16 mouse cellular contexts compared by ENCODE assay signal in the genomic region with DNA sequence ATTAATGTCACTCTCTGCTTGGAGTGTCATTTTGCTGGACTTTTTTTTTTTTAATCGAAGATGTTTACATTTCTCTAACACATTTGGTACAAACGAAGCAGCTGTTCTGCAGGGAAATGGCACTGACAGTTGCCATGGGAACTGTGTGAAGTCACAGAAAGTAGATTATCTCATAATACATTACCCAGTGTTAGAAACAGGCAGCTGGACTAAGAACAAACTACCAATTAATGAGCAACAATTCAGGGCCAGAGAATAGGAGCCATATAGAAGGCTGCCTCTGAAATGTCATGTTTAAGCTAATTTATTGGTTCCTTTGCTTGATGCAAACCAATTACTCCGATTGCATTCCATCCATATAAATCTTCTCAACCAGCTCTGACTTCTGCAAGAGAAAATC.
DNase-seq lines count a peak whose midpoint lies in the region; ATAC-seq lines count a peak whose summit lies in the region.
"Had no signal": no experiment of that assay in that cellular context is flagged by ENCODE, and none has a peak within 500 bp of the region (broad histone marks: within the 10 kb centered on the region; RNA-seq: fewer than 3 reads in every experiment).

No protein-coding gene starts in this region.

- H3K27ac ChIP-seq in midbrain, embryonic 11.5 days (ENCODE audit: low read depth, low read length), result no peak overlapping the region
- no peak overlapping the region for H3K27ac ChIP-seq in midbrain, embryonic 10.5 days (replicated peaks)
- H3K27ac ChIP-seq in forebrain, embryonic 16.5 days (ENCODE audit: low read length), result no peak overlapping the region
- H3K27ac ChIP-seq: left cerebral cortex, adult 2 months had no signal

- peak; percentile 58 for ATAC-seq in midbrain, embryonic 11.5 days (ENCODE audit: low FRiP score)
- ATAC-seq in forebrain, embryonic 16.5 days, result peak; percentile 94
- ATAC-seq: lung, postnatal 0 days had no signal

- H3K4me3 ChIP-seq in midbrain, embryonic 11.5 days (ENCODE audit: low read depth, low read length), result no peak overlapping the region
- H3K4me3 ChIP-seq in midbrain, embryonic 10.5 days, result no peak overlapping the region
- no peak overlapping the region for H3K4me3 ChIP-seq in forebrain, embryonic 16.5 days (replicated peaks; ENCODE audit: low read length)
- H3K4me3 ChIP-seq: left cerebral cortex, adult 2 months had no signal

- H3K9me3 ChIP-seq in midbrain, embryonic 11.5 days (ENCODE audit: control insufficient read depth, low read length), result no peaks in the 10 kb centered on the region
- H3K9me3 ChIP-seq in midbrain, embryonic 10.5 days (replicated peaks), result no peaks in the 10 kb centered on the region
- H3K9me3 ChIP-seq in forebrain, embryonic 16.5 days (ENCODE audit: control insufficient read depth, low read length), result no peaks in the 10 kb centered on the region

- no peaks in the 10 kb centered on the region for H3K27me3 ChIP-seq in midbrain, embryonic 11.5 days (ENCODE audit: control insufficient read depth, insufficient read depth, low read length)
- no peaks in the 10 kb centered on the region for H3K27me3 ChIP-seq in midbrain, embryonic 10.5 days (ENCODE audit: low read depth, poor library complexity, severe bottlenecking)
- H3K27me3 ChIP-seq in forebrain, embryonic 16.5 days (replicated peaks; ENCODE audit: control insufficient read depth, insufficient read depth, low read length), result no peaks in the 10 kb centered on the region
- H3K27me3 ChIP-seq: CH12.LX had no signal

- 65% methylated on average over 3 of the region's 3 CpGs for WGBS in midbrain, embryonic 11.5 days
- WGBS in midbrain, embryonic 10.5 days, result 87% methylated on average over 3 of the region's 3 CpGs
- WGBS in forebrain, embryonic 16.5 days, result 20% methylated on average over 3 of the region's 3 CpGs

- H3K4me1 ChIP-seq in midbrain, embryonic 11.5 days (ENCODE audit: control insufficient read depth, insufficient read depth, low read length), result no peaks in the 10 kb centered on the region
- no peaks in the 10 kb centered on the region for H3K4me1 ChIP-seq in midbrain, embryonic 10.5 days
- H3K4me1 ChIP-seq in forebrain, embryonic 16.5 days (replicated peaks; ENCODE audit: control insufficient read depth, insufficient read depth, low read length), result no peaks in the 10 kb centered on the region

- H3K4me2 ChIP-seq in midbrain, embryonic 11.5 days, result no peak overlapping the region
- no peak overlapping the region for H3K4me2 ChIP-seq in forebrain, embryonic 16.5 days (ENCODE audit: low read length)

- DNase-seq in midbrain, embryonic 11.5 days (ENCODE audit: low spot score, missing footprints), result no peak
- DNase-seq in midbrain, embryonic 10.5 days (ENCODE audit: low spot score), result no peak
- DNase-seq in mesoderm, embryonic 11.5 days (ENCODE audit: low read depth, low spot score), result peak; percentile 6
- peak; percentile 28 for DNase-seq in retina, postnatal 1 day
- no peak for DNase-seq in adrenal gland, adult (ENCODE audit: inconsistent age in 2 of 2, low spot score in 1 of 2)
- no peak for DNase-seq in urinary bladder, adult 18-20 months (ENCODE audit: low spot score in 2 of 2)
- DNase-seq: adrenal gland, postnatal 36 days; cerebellum, adult 18-20 months; heart, adult 11 months; heart, postnatal 14 days; kidney, adult 9 months; thymus, postnatal 4 days had no signal

- H3K9ac ChIP-seq in midbrain, embryonic 11.5 days (ENCODE audit: low read length), result no peak overlapping the region
- no peak overlapping the region for H3K9ac ChIP-seq in forebrain, embryonic 16.5 days (replicated peaks; ENCODE audit: low read depth, low read length)

- no peaks in the 10 kb centered on the region for H3K36me3 ChIP-seq in midbrain, embryonic 11.5 days (ENCODE audit: control insufficient read depth, insufficient read depth, low read length)
- no peaks in the 10 kb centered on the region for H3K36me3 ChIP-seq in midbrain, embryonic 10.5 days
- H3K36me3 ChIP-seq in forebrain, embryonic 16.5 days (ENCODE audit: control insufficient read depth, insufficient read depth), result no peaks in the 10 kb centered on the region

Comparison
In these comparisons a context has a peak if more than half of its experiments do, and no peak if none do; other contexts are left out.
1. DNase-seq: peak in mesoderm, embryonic 11.5 days (single experiment) and retina, postnatal 1 day (single experiment); none in midbrain, embryonic 11.5 days (single experiment), midbrain, embryonic 10.5 days (single experiment), adrenal gland, adult (0 of 2) and urinary bladder, adult 18-20 months (0 of 2).